Mouse (Mus musculus) layer of hippocampus, adult 9-10 months (tissue): Measurements from ENCODE around the gene Ttc28.

Experiments used
- DNase-seq: peaks from one replicate; pipeline ENCODE4 v3.0.0; 2022; ENCODE audit warnings: low spot score

The Ttc28 gene

DNA sequence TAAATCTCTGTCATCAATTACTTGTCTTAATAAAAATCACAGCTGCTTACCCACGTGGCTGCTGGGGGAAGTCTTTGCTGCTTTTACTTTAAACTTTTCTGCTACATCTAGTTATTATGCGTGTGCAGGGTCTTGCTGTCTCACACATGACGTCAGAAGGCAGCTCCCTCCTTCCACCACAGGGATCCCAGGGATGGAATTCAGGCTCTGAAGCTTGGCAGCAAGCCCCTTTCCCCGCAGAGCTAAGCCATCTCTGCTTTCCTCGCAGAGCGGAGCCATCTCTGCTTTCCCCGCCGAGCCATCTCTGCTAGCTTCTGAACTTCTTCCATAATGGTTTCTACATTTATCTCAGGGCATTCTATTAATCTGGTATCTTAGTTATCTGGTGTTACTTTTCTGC, 128.3 kb downstream of the Ttc28 start:
- DNase-seq, result no peak

DNA sequence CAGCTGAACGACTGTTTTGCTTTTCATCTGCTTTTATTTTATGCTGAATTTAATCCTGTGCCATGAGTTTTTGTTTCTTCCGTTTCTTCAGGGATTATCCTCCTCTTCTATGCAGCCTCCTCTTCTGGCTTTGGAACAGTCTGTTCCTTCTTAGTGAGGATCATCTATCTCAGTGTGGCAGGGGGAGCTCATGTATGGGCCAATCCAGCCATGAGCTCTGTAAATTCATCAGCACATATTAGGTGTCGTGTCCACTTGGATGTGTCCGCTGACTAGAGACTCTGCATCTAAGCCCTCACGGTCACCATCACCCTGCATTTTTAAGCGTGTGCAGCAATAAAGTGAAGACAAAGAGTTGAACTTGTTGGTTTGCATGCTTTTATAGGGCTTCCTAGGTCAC, 128.8 kb downstream of the Ttc28 start:
- no peak for DNase-seq

DNA sequence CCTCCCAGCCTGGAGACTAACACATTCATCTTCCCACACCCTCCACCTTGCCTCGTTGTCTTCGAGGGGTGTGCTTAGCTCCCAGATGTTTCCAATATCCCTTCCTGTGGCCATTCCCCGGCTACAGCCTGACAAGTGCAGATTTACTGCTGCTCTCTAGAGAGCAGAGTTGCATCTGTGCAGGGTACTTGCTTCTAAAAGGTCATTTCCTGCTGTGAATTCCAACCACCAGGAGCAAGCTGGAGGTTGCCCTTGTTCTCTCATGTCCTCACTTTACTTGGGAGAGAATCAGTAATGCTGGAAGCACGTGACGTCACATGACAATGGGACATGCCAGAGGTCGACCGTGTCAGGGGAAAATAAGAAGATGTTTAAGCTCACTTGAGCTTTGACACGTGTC, 131.7 kb downstream of the Ttc28 start:
- DNase-seq, result no peak

DNA sequence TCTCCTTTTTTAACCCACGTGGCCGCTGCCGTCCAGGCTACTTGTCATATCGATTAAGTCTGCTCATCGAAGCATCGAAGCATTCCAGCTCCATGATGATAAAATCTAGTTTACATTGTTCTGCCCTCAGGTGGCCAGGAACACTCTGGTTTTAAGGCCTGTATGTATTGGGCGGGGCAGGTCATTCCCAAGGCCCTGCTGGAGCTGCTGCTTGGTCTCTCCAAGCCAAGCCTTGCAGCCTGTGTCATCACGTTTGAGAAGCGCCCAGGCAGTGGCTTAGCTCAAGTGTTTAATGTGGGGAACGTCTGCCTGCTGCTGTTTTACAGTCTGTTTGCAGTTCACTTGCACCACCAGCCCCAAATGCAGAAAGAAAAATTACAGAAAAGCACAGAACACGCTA, 132.5 kb downstream of the Ttc28 start:
- DNase-seq, result no peak

DNA sequence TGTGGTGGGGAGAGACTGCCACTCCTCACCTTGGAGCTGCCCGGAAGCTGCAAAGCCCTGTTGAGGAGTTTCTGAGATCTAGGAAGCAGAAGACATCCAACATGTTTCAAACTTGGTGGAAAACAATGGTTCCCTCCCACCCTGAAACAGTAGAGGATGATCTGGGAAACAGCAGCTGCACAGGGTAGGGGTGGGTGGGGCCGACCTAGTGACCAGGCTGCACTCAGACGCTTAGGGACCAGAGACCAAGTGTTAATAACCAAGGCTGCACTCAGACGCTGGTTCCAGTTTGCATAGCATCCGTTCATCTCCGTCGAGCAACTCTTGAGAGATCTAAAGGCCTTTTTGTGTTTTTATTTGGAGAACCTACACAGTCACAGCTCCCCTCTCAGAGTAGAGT, 133.0 kb downstream of the Ttc28 start:
- DNase-seq, result no peak

DNA sequence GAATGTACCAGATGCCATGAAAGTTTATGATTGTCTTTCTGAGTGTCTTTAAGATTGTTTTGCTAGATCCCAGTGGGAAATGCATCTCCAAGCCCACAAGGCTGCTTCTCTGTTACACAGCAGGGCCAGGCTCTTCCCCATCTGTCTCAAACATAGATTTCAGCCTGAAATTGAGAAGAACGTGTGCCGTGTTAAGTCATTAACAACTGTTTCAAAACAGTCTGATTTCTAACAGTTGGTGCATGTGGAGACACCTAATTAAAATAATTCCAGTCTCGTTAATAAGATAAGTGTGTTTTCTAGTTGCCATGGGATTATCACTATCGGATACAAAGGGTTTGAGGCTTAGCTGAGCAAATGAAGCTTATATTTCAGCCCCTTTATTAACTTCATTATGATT, 135.4 kb downstream of the Ttc28 start:
- DNase-seq, result no peak

DNA sequence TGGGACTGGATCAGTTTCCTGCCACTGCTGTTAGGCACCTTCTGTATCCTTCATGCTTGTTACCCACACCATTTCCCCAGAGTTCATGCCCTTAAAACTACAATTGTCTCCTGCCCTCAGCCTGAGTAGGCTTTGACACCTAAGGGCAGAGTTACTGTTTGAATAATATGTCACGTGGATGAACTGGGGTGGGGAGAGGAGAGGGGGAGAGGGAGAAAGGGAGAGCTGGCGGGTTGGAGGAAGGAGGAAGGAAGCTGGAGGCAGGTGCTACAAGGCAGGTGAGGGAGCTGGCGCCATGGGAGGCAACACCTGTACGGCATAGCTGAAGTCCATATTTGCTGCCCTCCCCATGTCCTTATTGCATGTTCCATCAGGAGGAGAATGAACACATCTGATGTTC, 137.7 kb downstream of the Ttc28 start:
- no peak for DNase-seq

DNA sequence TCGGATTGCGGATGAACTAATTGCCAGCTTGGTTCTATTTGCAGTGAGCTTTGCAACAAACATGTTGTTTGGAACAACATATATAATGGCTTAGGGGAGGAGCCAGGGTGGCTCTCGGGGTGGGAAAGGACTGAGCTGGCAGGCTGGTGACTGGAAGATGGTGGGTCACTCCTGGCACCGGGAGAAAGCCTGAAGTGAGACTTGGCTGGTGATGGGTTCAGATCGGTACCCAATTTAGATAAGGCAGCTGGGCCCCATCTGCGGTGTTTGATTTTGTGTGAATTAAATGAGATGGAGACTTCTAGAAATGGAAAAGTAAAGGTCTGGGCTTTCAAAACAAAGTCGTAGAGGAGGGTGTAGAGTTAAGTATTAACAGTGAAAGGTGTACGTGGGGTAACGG, 142.7 kb downstream of the Ttc28 start:
- DNase-seq, result no peak

DNA sequence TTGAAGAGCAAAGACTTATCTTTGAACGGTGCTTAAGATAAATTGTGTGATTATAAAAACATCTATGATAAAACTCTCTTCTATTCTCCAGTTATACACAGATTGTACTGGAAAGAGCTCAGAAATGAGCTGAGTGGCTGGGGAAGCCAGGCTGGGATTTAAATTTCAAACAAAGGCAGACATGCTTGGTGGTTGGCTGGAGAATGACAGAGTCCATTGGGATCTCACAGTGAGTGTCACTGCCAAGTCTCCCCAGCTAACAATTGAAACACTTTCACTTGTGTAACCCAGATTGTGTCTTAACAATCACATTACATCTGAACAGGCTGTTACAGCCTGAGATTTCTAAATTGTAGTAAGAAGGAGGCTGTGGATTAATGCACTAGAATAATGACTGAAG, 143.3 kb downstream of the Ttc28 start:
- no peak for DNase-seq

DNA sequence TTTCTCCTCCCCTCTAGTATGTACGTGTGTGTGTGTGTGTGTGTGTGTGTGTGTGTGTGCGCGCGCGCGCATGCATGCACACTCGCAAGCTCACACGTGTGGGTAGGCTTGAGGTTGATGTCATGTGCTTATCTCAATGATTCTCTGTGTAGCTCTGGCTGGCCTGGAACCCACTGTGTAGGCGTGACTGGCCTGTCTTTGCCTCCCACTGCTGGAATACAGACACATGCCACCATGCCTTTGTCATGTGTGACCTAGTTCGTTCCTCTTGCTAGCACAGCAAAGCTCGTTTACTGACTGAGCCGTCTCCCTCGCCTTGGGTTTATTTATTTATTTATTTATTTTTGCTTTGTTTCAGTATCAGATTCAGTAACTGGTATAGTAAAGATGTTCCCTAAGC, 145.0 kb downstream of the Ttc28 start:
- no peak for DNase-seq

DNA sequence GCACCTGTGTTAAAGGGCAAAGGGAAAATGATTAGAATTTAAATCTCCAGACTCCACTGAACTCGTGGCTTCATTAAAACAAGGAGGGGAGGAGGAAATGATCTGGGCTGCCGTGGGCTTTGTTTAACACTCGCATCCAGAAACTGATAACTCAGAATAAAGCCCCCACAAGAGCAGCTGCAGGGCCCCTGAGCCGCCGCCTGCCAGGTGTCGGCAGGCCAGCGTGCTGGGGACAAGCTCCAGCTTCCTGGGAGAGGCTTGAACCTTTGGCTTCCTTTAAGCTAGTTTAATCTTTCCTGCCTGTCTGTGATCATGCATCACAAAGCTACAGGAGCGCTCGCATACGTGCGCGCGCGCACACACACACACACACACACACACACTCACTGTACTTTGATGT, 145.9 kb downstream of the Ttc28 start:
- no peak for DNase-seq

DNA sequence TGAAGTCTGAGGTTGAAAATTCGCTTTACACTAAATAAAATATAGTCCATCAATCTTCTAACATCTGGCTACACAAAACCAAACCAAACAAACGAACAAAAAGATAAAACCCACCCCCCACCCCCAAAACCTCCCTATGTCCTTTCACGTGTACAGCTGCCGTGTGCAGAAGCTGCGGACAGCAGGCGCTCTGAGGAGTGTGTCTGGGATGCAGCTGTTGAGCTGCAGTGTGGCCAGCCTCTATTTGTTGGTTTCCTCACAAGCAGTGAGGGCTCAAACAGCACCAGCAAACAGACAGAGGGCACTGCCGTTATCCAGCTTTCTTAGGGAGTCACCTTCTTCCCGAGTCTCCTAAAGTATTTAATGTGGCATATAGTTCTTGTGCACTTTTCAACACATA, 146.6 kb downstream of the Ttc28 start:
- DNase-seq, result no peak

DNA sequence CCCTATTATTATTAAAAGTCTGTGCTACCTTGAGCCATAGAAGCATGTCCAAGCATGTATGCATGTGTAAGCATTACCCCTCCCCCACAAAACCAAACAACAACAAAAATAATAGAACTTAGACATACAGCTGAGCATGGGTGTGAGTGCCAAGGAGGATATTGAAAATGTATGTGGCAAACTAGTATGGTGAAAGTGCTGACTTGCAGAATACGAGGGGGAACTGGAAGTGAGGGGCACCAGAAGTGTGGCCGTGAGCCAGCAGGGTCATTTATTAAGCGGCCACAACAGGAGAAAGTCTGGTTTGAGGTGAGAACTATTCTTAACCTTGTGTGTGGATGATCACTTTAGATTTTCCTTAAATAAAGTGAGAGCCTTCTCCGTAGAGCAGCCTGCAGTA, 148.7 kb downstream of the Ttc28 start:
- no peak for DNase-seq

DNA sequence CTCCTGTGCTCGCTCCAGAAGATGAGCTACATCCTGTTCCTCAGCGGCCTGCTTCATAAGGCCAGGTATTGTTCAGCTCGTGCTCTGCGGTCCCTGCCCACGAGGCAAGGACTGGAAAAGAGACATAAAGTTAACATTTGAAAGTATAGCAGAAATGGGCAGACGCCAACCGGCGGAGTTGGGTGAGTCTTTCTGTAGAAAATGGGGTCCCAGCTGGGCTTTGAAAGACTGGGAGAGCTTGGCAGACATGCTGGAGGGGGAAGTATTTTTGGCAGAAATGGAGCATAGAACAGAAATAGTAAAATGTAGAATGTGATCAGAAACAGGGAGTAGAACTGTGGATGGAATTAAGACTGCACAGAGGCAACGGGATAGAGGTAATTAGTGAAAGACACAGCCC, 149.3 kb downstream of the Ttc28 start:
- DNase-seq, result peak; percentile 25

DNA sequence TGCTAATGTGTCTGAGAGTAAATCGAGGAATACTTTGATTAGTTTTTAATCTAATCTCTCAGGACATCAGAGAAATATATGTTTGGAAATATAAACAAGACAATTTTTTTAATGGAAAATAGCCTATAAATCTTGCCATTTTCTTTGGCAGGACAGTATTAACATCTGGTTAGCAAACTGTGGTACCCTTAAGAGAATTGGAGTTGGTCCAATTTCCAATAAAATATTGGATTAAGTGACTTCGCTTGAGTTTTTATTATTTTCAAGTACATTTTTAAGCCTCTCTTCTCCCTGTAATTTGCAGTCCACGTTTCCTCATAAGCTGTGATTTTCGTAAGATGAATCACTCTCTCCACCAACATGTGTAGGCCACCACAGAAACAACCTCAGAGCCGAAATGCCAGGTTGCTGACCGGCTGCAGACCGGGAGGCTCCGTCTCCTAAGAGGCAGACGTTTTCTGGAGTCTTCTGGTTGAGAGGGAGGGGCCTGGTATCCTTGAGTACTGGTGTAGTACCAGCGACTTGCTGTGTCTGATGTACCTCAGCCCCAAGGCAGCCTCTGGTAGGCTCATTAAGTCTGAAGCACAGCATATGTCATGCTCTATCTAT, 153.2 kb downstream of the Ttc28 start:
- DNase-seq, result no peak

DNA sequence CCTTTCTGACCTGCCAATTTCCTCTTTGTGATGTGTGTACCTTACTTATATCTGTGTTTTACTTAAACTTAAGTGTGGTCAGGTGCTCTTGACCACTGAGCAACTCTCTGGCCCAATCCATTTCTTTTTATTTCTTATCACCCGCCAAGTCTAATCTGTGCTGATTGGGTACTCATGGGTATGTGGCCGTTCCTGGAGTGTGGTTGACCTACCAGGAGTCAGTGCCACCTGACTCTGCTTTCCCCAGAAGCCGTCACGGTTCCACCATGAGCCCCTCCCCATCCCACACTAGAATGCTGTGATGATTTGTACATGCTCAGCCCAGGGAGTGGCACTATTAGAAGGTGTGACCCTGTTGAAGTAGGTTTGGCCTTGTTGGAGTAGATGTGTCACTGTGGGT, 153.9 kb downstream of the Ttc28 start:
- no peak for DNase-seq

DNA sequence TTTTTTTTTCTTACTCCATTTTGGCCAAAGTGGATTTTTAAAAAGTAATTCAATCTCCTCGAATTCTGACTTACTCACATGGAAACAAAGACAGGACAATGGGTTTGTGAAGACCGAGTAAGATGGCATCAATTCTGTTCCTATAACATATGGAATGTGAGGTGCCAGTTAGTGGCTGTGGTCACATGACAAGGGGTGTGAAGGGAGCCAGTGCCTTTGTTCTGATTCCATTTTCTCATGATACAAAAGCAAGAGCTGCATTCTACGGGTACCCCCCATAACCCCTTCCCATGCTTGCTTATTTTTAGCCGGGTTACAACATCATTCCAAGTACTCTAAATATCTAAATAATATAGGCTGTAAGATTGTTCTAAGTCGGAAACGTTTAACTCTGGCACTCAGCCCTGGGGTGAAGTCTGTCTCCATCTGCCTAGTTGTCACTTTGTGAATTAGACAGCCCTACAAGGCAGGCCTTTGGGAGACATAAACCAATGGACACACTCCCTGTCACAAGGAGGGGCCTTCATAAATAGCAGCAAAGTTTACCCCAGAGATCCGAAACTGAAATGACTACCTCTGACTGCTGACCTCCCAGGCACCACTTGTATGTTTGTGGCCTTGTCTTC, 157.6 kb downstream of the Ttc28 start:
- DNase-seq, result no peak

DNA sequence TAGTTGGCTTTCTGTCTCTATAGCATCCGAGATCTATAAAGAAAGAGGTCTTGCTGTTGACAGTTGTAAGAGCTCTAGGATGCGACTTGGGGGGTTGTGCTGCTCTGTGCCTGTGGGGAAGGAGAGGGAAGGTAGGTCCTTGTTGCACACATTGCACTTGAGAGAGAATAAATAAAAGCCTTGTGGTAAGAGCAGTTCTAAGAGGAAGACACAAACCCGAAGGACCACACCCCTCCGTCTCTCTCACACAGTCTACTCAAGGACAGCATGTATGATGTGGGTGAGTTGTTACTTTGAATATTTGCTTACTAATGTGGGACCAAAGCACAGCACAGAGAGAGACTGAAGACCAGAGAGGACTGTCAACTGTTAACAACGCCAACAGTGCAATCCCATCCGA, 160.2 kb downstream of the Ttc28 start:
- DNase-seq, result no peak

DNA sequence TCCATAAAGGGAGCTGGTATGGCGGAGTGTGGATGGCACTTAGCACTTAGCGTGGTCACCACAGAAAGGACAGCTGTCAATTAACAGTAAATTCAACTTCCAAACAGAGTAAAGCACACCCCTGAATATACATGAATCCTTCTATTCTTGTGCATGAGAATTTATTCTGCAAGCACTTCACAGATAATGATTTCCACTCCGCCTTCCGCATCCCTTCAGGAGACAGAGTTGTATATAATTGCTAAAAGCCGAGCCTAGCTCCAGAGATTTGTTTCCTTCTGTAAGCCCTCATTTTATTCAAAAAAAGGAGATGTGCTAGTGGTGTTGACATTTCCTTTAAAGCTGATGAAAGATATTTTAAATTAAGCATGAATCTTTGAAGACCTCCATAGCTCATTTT, 162.3 kb downstream of the Ttc28 start:
- DNase-seq, result no peak

DNA sequence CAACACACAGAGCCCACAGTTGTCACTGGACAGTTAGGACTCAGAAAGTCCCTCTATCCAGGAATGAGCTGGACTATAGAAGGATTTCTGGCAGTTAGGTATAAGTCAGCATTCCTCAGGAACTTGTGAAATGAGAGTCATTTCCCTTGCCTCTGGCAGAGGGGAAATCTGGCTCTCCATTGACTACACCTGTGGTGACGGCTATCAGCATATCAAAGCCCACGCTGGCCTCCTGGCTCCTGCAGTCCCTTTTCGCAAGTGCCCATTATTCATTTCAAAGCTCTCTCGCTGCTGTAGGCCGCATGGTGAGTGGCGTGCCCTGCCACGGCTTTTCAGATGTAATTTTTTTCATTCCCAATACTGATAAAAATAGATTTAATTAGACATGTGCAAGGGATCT, 164.6 kb downstream of the Ttc28 start:
- DNase-seq, result no peak

DNA sequence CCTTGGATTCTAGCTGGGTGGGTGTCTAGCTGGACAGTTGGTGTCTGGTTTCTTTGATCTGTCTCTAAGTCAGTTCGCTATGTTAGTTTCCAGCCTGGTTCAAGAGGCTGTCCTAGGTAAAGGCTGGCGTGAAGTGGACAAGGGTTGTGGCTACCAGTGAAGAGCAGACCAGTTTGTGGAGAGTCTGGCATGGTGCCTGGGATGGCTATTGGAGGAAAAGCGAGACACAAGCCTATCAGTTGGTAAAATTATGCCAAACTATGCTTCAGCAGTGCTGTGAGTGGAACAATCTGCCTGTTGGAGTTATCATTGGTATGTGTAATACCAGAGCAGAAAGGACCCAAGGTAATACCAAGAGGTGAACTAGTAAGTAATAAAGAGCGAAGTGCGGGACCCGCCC, 166.8 kb downstream of the Ttc28 start:
- no peak for DNase-seq

DNA sequence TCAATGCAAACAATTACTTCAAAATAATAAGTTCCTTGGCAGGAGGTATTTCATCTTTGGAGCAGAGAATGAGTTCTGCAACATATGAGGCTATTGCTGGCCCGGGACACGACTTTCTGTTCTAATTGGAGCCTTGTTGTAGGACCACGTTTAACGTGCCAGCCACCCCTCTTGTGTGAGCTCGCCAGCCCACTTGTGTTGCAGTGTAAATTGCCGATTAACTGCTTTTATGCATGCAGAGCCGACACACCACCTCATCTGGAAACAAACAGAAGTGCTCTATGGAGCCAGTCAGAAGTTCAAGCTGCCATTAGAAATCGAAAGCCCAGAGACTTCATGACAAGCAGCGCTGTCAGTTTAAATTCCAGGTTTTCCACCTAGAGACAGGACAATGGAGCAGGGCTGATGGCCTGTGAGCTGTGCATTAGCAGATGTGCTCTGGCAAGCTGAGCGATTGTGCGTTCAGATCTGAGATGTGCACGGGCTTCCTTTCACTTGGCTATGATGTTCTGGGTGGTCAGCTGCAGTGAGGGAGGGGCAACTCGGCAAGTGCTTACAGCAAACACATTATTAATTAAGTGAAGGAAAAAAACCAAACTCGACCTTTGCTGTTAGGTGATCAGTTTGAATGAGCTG, 167.4 kb downstream of the Ttc28 start:
- no peak for DNase-seq

DNA sequence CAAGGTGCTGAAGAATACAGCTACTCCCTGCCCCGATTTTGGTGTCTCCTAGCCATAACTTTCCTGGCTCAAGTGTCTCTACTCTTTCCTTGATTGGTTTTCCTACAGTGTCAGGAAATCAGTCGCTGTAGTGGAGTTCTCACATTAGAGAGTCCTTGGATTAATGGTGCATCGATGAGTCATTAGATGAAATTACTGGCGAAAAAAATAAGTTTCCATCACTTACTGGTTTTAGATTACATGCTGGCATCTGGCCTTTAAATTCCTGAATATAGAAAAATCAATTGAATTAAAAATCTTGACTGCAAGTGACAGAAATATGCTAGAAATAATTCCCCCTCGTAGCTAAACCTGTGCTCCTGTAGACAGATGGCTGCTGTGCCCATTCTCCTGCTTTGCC, 168.4 kb downstream of the Ttc28 start:
- DNase-seq, result no peak

DNA sequence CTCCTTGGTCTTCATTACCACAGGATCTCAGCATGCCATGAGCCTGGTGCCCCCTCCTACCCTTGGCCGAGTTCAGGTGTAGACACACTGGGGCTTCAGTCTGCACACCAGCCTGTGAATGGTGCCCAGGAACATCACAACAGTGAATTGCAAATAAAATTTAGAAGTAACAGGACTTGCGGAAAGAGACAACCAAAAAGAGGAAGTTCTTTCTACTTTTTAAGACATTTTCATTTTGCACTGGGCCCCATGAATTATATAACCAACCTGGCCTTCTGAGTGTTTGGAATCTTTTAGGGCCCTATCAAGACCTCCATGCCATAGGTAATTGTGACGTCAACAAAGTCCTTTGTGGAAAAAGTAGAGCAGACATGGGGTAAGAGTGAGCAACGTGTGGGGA, 170.0 kb downstream of the Ttc28 start:
- DNase-seq, result no peak
